Mouse (Mus musculus): ENCODE data around the gene Tbc1d5. TPM values are rescaled to one million over a fixed set of nuclear protein-coding genes. Genes with fewer than 3 reads are reported as not detected.
A peak's percentile ranks its signal among the peaks of the same experiment; 100 is the strongest.

The Tbc1d5 gene
- polyA plus RNA-seq (2014; fragmentation: Nextera tagmentation; extraction: Ambion mirVana), result 11.8 and 13.9 TPM in 2 replicates

DNA sequence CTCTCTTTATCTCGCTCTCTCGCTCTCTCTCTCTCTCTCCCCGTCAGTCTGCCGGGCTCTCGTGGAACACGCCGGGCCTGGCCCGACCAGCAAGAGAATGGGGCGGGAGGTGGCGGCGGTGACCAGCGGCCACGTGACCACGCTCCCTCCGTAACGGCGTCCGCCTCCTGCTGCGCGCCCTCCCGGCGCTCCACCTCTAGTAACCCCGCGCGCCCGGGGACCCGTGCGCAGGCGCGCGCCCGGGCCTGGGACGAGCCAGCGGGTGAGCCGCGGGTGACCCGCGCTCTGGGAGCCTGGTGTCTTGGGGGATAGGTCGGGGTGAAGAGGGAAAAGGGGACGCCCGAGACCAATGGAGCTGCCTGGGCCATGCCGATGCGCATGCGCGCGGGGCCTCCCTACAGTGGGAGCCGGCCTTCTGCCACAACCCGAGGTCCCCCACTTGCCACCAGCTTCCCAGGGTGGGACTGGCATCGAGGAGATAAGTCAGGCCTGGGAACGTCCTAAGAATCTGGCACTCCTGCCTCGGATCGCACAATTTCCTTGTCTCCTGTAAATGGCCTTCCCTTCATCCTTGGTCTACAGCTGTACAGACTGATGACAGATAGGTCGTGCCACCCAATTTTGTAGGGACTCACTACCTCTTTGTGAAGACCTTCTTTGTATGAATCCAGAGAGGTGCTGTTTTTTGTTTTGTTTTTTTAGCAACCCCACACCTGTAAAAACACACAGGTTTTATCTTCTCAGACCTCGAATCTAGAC, at the start of gene Tbc1d5:
Gene Tbc1d5, minus strand, starts transcription at position 158 of the 759 bp plus-strand sequence.
- ATAC-seq (replicated peaks; ENCODE audit: low FRiP score), result peak; percentile 95
- no peaks in the 10 kb centered on the region for H3K4me1 ChIP-seq (replicated peaks; ENCODE audit: control insufficient read depth, insufficient read depth, low read length)
- H3K27me3 ChIP-seq (ENCODE audit: control insufficient read depth, insufficient read depth, low read length), result no peaks in the 10 kb centered on the region
- no peaks in the 10 kb centered on the region for H3K36me3 ChIP-seq (ENCODE audit: control insufficient read depth, insufficient read depth, low read length)
- H3K4me3 ChIP-seq (ENCODE audit: low read depth, low read length), result peak within 1 kb of the TSS; percentile 77
- 2% methylated on average over 54 of the region's 54 CpGs for WGBS
- peak within 1 kb of the TSS; percentile 70 for H3K4me2 ChIP-seq (ENCODE audit: low read depth, low read length, severe bottlenecking)
- peak within 1 kb of the TSS; percentile 98 for H3K9ac ChIP-seq (ENCODE audit: low read length)
- peak within 1 kb of the TSS; percentile 95 for H3K27ac ChIP-seq (ENCODE audit: low read depth, low read length)
- no peaks in the 10 kb centered on the region for H3K9me3 ChIP-seq (ENCODE audit: control insufficient read depth, low read length)
- peak; percentile 93 for DNase-seq (ENCODE audit: low spot score)

DNA sequence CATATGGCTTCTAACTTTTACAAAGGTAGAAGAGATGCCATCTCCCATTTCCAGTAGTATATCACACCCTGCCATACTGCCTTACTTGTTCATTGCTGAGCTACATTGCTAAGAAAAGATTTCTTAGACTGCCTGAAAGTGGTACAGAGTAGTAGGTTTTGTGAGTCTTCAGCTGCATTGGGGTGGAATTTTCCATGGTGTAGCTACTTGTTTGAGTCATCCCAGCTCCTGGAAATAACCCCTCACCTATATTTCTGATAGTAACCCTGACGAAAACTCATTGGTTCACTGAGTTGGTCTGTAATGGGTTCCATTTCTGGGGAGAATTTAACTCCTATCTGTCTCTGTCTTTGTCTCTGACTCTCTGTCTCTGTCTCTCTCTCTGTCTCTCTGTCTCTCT, 46.9 kb upstream of the Tbc1d5 start:
- ATAC-seq (replicated peaks; ENCODE audit: low FRiP score), result no peak
- H3K36me3 ChIP-seq (ENCODE audit: control insufficient read depth, insufficient read depth, low read length), result no peaks in the 10 kb centered on the region
- H3K4me2 ChIP-seq (ENCODE audit: low read depth, low read length, severe bottlenecking), result no peak overlapping the region
- no peaks in the 10 kb centered on the region for H3K27me3 ChIP-seq (ENCODE audit: control insufficient read depth, insufficient read depth, low read length)
- DNase-seq (ENCODE audit: low spot score), result no peak
- H3K4me3 ChIP-seq (ENCODE audit: low read depth, low read length), result no peak overlapping the region
- H3K9ac ChIP-seq (ENCODE audit: low read length), result no peak overlapping the region
- no peak overlapping the region for H3K27ac ChIP-seq (ENCODE audit: low read depth, low read length)
- 88% methylated on average over 1 of the region's 1 CpGs for WGBS
- no peaks in the 10 kb centered on the region for H3K4me1 ChIP-seq (replicated peaks; ENCODE audit: control insufficient read depth, insufficient read depth, low read length)
- no peaks in the 10 kb centered on the region for H3K9me3 ChIP-seq (ENCODE audit: control insufficient read depth, low read length)

DNA sequence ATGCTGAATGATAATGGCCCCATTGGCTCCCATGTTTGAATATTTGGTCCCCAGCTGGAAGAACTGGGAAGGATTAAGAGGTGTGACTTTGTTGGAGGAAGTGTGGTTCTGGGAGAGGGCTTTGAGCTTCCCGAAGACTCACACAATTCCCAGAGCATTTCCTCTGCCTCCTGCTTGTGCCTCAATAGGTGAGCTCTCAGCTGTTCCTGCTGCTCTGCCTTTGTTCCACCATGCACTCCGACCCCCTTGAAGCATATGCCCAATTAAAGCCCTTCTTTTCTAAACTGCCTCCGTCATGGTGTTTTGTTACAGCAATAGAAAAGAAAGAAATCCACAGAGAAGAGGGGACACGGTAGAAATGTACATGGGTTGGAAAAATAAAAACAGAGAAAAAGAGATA, 44.0 kb upstream of the Tbc1d5 start:
- DNase-seq (ENCODE audit: low spot score) (peak; percentile 53), ATAC-seq (replicated peaks; ENCODE audit: low FRiP score) (peak; percentile 67)
- no peak overlapping the region for H3K27ac ChIP-seq (ENCODE audit: low read depth, low read length)
- no peak overlapping the region for H3K4me3 ChIP-seq (ENCODE audit: low read depth, low read length)
- no peaks in the 10 kb centered on the region for H3K9me3 ChIP-seq (ENCODE audit: control insufficient read depth, low read length)
- WGBS, result 7% methylated on average over 4 of the region's 4 CpGs
- H3K4me1 ChIP-seq (replicated peaks; ENCODE audit: control insufficient read depth, insufficient read depth, low read length), result no peaks in the 10 kb centered on the region
- no peaks in the 10 kb centered on the region for H3K27me3 ChIP-seq (ENCODE audit: control insufficient read depth, insufficient read depth, low read length)
- H3K4me2 ChIP-seq (ENCODE audit: low read depth, low read length, severe bottlenecking), result no peak overlapping the region
- no peaks in the 10 kb centered on the region for H3K36me3 ChIP-seq (ENCODE audit: control insufficient read depth, insufficient read depth, low read length)
- H3K9ac ChIP-seq (ENCODE audit: low read length), result no peak overlapping the region

DNA sequence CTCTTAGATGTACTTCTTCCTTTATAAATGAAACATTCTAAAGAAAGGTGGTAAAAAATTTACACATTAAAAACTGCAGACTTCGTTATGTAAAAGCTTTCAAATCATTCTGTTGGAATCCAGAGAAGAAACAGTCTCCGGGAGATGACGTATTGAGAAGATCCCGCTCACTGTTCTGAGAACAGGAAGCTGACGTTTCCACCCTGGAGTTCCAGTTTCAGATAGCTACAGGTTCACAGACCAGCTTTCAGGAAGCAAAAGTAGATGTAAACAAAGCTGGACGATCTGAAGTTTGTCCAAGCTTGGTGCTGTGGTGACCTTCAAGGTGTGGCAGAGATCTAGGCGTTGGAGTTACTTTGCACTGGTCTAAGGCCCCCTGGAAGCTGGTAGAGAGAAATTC, 41.9 kb upstream of the Tbc1d5 start:
- Histone ChIP-seq H3K9ac (ENCODE audit: low read length) (no peak overlapping the region), H3K4me2 (ENCODE audit: low read depth, low read length, severe bottlenecking) (no peak overlapping the region), H3K4me1 (replicated peaks; ENCODE audit: control insufficient read depth, insufficient read depth, low read length) (no peaks in the 10 kb centered on the region), H3K36me3 (ENCODE audit: control insufficient read depth, insufficient read depth, low read length) (no peaks in the 10 kb centered on the region), H3K27me3 (ENCODE audit: control insufficient read depth, insufficient read depth, low read length) (no peaks in the 10 kb centered on the region), H3K27ac (ENCODE audit: low read depth, low read length) (no peak overlapping the region), H3K9me3 (ENCODE audit: control insufficient read depth, low read length) (no peaks in the 10 kb centered on the region), H3K4me3 (ENCODE audit: low read depth, low read length) (no peak overlapping the region)
- WGBS, result 88% methylated on average over 7 of the region's 7 CpGs
- ATAC-seq (replicated peaks; ENCODE audit: low FRiP score) (no peak), DNase-seq (ENCODE audit: low spot score) (no peak)

DNA sequence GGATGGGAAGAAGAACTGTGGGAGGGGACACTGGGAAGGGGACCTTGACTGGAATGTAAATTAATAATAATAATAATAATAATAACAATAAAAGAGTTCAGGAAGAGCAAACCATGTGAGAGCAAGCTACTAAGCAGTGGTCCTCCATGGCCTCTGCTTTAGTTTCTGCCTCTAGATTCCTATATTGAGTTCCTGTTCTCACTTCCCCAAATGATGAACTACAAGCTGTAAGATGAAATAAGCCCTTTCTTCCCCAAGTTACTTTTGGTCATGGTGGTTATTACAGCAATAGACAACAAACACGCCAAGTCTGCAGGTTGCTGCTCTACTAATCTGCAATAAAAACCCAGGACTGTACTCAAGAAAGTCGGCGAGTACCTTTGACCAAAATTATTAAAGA, 40.7 kb upstream of the Tbc1d5 start:
- Histone ChIP-seq H3K4me3 (ENCODE audit: low read depth, low read length) (no peak overlapping the region), H3K4me2 (ENCODE audit: low read depth, low read length, severe bottlenecking) (no peak overlapping the region), H3K9me3 (ENCODE audit: control insufficient read depth, low read length) (no peaks in the 10 kb centered on the region), H3K36me3 (ENCODE audit: control insufficient read depth, insufficient read depth, low read length) (no peaks in the 10 kb centered on the region), H3K27me3 (ENCODE audit: control insufficient read depth, insufficient read depth, low read length) (no peaks in the 10 kb centered on the region), H3K4me1 (replicated peaks; ENCODE audit: control insufficient read depth, insufficient read depth, low read length) (no peaks in the 10 kb centered on the region), H3K9ac (ENCODE audit: low read length) (no peak overlapping the region), H3K27ac (ENCODE audit: low read depth, low read length) (no peak overlapping the region)
- DNase-seq (ENCODE audit: low spot score) (no peak), ATAC-seq (replicated peaks; ENCODE audit: low FRiP score) (no peak)
- WGBS, result 91% methylated on average over 3 of the region's 3 CpGs

DNA sequence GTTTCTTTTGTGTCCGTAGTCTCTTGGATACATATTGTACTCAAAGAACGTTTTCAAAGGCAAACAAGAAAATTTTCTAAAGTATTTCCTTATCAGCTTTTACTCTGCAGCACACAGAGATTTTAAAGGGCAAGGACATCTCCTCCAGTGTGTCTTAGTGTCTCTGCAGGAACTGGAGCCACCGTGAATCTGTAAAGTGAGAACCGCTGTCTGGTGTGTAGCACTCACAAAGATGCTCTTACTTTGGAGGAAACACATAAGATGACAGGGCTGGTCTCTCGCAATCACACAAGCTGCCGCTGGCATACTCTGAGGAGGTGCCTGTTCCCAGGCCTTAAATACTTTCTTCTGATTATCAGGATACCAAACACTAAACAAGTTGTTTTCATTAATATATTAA, 37.3 kb upstream of the Tbc1d5 start:
- no peak overlapping the region for H3K4me2 ChIP-seq (ENCODE audit: low read depth, low read length, severe bottlenecking)
- DNase-seq (ENCODE audit: low spot score) (no peak), ATAC-seq (replicated peaks; ENCODE audit: low FRiP score) (no peak)
- no peaks in the 10 kb centered on the region for H3K9me3 ChIP-seq (ENCODE audit: control insufficient read depth, low read length)
- H3K4me3 ChIP-seq (ENCODE audit: low read depth, low read length), result no peak overlapping the region
- H3K4me1 ChIP-seq (replicated peaks; ENCODE audit: control insufficient read depth, insufficient read depth, low read length), result no peaks in the 10 kb centered on the region
- no peaks in the 10 kb centered on the region for H3K27me3 ChIP-seq (ENCODE audit: control insufficient read depth, insufficient read depth, low read length)
- no peaks in the 10 kb centered on the region for H3K36me3 ChIP-seq (ENCODE audit: control insufficient read depth, insufficient read depth, low read length)
- H3K27ac ChIP-seq (ENCODE audit: low read depth, low read length), result no peak overlapping the region
- WGBS, result 95% methylated on average over 6 of the region's 6 CpGs
- H3K9ac ChIP-seq (ENCODE audit: low read length), result no peak overlapping the region

DNA sequence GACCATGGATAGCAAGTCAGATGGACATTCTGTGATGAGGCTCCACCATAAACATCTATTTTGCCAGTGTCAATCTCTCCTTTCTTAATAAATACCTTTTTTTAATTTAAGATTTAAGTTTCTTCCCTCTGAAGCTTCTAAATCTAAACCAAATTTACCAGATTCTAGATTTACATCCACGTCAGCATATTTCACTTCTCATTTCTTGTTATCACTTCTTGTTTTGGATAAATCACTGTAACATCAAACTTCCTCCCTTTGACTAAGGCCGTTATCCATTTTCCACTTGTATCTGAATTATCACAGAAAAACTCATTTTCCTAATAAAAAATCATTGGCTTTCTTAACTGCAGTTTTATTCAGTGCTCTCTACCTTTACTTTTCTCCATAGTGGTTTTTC, 30.4 kb upstream of the Tbc1d5 start:
- no peak for DNase-seq (ENCODE audit: low spot score)
- H3K9me3 ChIP-seq (ENCODE audit: control insufficient read depth, low read length), result no peaks in the 10 kb centered on the region
- no peaks in the 10 kb centered on the region for H3K4me1 ChIP-seq (replicated peaks; ENCODE audit: control insufficient read depth, insufficient read depth, low read length)
- H3K4me3 ChIP-seq (ENCODE audit: low read depth, low read length), result no peak overlapping the region
- H3K4me2 ChIP-seq (ENCODE audit: low read depth, low read length, severe bottlenecking), result no peak overlapping the region
- no peak overlapping the region for H3K9ac ChIP-seq (ENCODE audit: low read length)
- H3K27ac ChIP-seq (ENCODE audit: low read depth, low read length), result no peak overlapping the region
- WGBS, result 89% methylated on average over 2 of the region's 2 CpGs
- H3K36me3 ChIP-seq (ENCODE audit: control insufficient read depth, insufficient read depth, low read length), result no peaks in the 10 kb centered on the region
- no peak for ATAC-seq (replicated peaks; ENCODE audit: low FRiP score)
- no peaks in the 10 kb centered on the region for H3K27me3 ChIP-seq (ENCODE audit: control insufficient read depth, insufficient read depth, low read length)

DNA sequence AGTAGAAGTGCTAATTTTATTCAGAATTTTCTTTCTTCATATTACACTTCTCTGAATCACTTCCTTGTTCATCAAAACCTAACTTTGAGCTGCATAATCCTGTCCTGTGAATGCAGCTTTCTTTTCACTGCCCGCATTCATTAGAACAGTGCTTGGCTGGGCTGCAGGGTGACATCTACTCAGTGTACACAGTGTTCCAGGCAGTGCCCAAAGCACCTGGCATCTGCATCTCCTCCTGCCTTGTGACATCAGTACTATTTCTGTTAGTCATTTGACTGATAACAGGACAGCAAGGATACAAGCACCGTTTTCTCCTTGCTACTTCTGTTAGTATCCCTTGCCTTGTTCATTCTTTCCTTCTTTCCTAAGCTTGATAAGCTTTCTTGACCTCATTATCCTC, 25.5 kb upstream of the Tbc1d5 start:
- Histone ChIP-seq H3K4me3 (ENCODE audit: low read depth, low read length) (no peak overlapping the region), H3K36me3 (ENCODE audit: control insufficient read depth, insufficient read depth, low read length) (no peaks in the 10 kb centered on the region), H3K27me3 (ENCODE audit: control insufficient read depth, insufficient read depth, low read length) (no peaks in the 10 kb centered on the region), H3K9ac (ENCODE audit: low read length) (no peak overlapping the region), H3K4me1 (replicated peaks; ENCODE audit: control insufficient read depth, insufficient read depth, low read length) (no peaks in the 10 kb centered on the region), H3K4me2 (ENCODE audit: low read depth, low read length, severe bottlenecking) (no peak overlapping the region), H3K9me3 (ENCODE audit: control insufficient read depth, low read length) (no peaks in the 10 kb centered on the region), H3K27ac (ENCODE audit: low read depth, low read length) (no peak overlapping the region)
- DNase-seq (ENCODE audit: low spot score) (no peak), ATAC-seq (replicated peaks; ENCODE audit: low FRiP score) (no peak)
- WGBS, result 92% methylated on average over 2 of the region's 2 CpGs

DNA sequence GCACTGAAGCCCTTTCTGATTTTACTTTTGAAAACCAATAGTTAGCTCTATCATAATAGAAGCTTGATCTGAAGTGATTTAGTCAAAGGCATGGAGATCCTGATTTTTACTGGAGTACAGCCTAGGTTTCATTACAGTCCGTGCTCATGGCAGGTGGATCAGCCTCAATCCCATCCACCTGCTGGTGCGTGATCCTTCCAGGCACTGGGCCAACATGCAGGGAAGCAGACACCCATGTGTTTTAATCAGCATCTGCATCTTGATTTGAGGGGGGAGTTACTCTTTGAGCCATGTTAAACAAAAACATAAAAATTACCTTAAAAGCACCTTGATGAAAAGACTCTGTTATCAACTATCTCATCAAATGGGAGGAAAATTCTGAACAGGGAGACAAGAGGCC, 16.4 kb upstream of the Tbc1d5 start:
- DNase-seq (ENCODE audit: low spot score) (no peak), ATAC-seq (replicated peaks; ENCODE audit: low FRiP score) (no peak)
- H3K4me2 ChIP-seq (ENCODE audit: low read depth, low read length, severe bottlenecking), result no peak overlapping the region
- H3K4me3 ChIP-seq (ENCODE audit: low read depth, low read length), result no peak overlapping the region
- 89% methylated on average over 2 of the region's 2 CpGs for WGBS
- no peaks in the 10 kb centered on the region for H3K27me3 ChIP-seq (ENCODE audit: control insufficient read depth, insufficient read depth, low read length)
- H3K9ac ChIP-seq (ENCODE audit: low read length), result no peak overlapping the region
- no peaks in the 10 kb centered on the region for H3K4me1 ChIP-seq (replicated peaks; ENCODE audit: control insufficient read depth, insufficient read depth, low read length)
- H3K36me3 ChIP-seq (ENCODE audit: control insufficient read depth, insufficient read depth, low read length), result no peaks in the 10 kb centered on the region
- H3K27ac ChIP-seq (ENCODE audit: low read depth, low read length), result no peak overlapping the region
- H3K9me3 ChIP-seq (ENCODE audit: control insufficient read depth, low read length), result no peaks in the 10 kb centered on the region

Measured in forebrain, embryonic 11.5 days (tissue).